Mouse (Mus musculus) spleen, adult 2 months (tissue): Measurements from ENCODE around the gene C1qb.

Experiments
- CTCF ChIP-seq: fragments of 200-500 bp; IDR thresholded peaks from 2 replicates; pipeline ENCODE4 v1.5.1; 2011; ENCODE audit warnings: mild to moderate bottlenecking, inconsistent platforms; ENCODE audit not compliant: insufficient read depth, insufficient read length, insufficient replicate concordance; ENCODE audit errors: extremely low read depth
- POLR2A ChIP-seq: fragments of 200-500 bp; IDR thresholded peaks from 2 replicates; pipeline ENCODE4 v1.6.1; 2011; ENCODE audit warnings: low read depth, low read length, inconsistent platforms

- TF ChIP-seq POLR2A (no peak), CTCF (no peak)
Observed at GRCm38 (mm10) chr4:136834815-136835620, 51.0 kb downstream of the C1qb start.
